Mouse (Mus musculus): Measurements from ENCODE around the gene Rab12.

Gene Rab12

GRCm38 (mm10) chr17:66448421-66449405 lies 70.8 kb downstream of the Rab12 start:
- peak; percentile 62 for DNase-seq (ENCODE audit: low spot score)

- DNase-seq (ENCODE audit: low spot score): no peak
Observed at GRCm38 (mm10) chr17:66447978-66448377, 71.6 kb downstream of the Rab12 start.

- no peak for DNase-seq (ENCODE audit: low spot score)
Observed at GRCm38 (mm10) chr17:66447007-66447312, 72.6 kb downstream of the Rab12 start.

- peak; percentile 21 for DNase-seq (ENCODE audit: low spot score)
Observed at GRCm38 (mm10) chr17:66446196-66447006, 73.1 kb downstream of the Rab12 start.

Data from embryo, embryonic 10 days (tissue).